Mouse (Mus musculus): ENCODE results near the gene Zdhhc5.
"Not testable (repeated sequence)": the region's sequence is repeated elsewhere in the genome, so short reads cannot be mapped to it uniquely, and the experiment has no call there.

Gene Zdhhc5

DNA sequence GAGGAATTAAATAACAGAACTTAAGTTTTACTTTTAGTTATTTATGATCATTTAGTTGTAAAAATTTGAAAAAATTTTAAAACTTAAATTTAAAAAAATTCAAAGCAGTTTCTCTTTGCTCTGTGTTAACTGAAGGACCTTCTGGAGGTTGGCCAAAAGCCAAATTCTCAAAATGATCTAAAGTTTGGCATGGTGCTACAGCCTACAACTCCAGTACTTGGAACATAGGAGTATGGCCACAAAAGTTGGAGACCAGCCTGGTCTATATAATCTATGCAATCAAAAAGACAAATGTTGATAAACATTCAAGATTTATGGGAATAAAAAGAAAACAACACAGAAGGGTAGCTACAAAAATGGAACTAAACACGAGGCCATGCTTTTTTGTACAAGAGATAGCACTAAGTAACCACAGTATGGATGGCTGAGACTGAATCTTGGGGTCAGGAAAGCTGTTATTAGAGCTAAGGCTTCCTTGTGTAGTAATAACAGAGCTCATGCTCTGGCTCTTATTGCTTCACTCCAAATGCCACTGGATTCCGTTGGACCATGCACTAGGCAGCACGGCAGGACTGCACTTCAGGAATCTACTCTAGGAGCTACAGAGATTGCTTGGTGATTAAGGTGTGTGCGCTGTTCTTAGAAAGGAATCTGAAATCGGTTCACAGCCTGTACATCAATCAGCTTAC lies 19.8 kb downstream of the Zdhhc5 start:
- DNase-seq (ENCODE audit: low spot score in 2 of 2): no peak

DNA sequence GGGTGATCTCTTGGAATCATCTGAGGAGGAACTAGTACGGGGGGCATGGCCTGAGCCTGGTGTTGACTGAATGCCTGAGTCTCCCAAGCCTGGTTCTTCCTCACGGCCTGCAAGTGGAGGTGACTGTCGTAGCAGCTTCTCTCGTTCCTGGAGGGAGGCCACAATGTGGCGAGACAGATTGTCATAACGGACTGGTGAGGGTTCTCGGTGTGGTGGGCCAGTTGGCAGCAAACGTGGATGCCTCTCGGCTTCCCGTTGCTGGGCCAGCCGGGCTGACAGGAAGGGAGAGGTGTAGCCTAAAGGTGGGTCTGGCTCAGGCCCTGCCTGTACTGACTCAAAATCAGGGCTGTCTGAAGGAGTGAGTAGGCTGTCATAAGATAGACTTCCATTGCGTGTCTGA lies 24.9 kb downstream of the Zdhhc5 start:
- DNase-seq (ENCODE audit: low spot score in 2 of 2): no peak

DNA sequence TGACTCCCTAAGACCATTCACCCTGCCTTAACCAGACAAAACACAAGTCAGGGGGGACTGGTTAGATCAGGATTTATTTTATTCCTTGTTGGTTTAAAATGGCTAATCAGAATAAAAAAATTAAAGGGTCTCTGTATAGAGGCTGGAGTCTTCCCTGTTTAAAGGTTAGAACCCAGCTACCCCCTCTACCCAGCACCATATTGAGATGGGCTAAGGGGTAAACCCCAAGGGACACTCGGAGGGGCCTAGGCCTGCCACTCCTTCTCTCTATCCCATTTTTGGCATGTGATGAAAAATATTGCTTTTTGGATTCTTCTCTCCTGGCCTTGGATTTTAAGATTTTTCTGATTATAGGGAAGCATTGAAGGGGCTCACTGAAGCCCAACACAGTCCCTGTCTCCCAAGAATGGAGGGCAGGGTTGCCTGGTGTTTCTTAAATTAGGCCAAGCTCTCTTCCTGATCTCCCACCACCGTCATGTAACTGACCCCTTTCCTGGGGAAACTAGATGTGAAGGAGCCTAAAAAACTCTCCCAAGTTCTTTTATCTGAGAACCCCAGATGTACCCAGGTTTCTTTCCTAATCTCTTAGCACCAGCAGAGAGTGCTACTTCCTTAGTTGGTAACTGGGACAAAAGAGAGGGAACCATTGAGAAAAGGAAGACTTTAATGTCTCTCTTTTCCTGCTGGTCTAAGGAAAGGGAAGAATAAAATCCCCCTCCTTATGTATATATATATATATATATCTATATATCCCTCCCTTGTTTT lies 26.7 kb downstream of the Zdhhc5 start:
- no peak for DNase-seq (ENCODE audit: low spot score in 2 of 2)

DNA sequence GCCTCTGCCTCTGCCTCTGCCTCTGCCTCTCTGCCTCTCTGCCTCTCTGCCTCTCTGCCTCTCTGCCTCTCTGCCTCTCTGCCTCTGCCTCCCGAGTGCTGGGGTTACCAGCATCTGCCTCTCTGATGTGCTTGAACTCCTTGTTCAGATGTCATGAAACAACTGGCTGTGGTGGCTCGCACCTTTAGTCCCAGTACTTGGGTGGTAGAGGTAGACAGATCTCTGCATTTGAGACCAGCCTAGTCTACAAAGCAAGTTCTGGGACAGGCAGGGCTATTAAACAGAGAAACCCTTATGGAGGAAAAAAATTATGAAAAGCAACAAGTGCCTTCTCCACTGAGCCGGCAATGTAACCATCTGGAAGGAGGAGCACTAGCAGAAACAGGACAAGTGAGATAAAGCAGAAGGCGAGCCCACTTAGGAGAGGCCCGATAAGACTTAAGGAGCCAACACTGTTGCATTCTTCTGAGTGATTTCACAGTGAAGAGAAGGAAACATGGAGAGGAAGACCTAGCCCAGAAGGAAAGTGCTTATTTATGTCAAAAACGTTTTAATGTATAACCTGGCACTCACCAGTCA lies 32.3 kb downstream of the Zdhhc5 start:
- DNase-seq (ENCODE audit: low spot score in 2 of 2): no peak

DNA sequence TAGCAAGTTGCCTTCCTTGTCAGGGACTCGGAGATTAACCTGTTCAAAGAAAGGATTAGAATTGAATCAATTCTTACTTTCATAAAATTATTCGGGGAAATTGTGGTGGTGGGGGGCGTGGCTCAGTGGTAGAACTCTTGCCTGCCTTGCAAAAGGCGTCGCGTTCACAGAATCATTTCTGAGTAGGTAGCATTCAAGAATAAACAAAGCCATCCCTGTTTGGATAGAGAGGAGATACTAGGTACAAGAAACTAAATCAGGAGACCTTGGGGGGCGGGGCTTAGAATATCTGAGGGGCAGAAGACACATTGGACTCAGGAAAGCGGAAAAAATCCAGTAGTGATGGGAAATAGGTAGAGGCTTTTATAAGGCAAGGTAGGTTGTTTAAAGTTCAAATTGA lies 36.0 kb downstream of the Zdhhc5 start, which contains the start of gene Tmx2:
Gene Tmx2, minus strand, starts transcription at position 125 of the 400 bp plus-strand sequence.
- no peak for DNase-seq (ENCODE audit: low spot score in 2 of 2)

DNA sequence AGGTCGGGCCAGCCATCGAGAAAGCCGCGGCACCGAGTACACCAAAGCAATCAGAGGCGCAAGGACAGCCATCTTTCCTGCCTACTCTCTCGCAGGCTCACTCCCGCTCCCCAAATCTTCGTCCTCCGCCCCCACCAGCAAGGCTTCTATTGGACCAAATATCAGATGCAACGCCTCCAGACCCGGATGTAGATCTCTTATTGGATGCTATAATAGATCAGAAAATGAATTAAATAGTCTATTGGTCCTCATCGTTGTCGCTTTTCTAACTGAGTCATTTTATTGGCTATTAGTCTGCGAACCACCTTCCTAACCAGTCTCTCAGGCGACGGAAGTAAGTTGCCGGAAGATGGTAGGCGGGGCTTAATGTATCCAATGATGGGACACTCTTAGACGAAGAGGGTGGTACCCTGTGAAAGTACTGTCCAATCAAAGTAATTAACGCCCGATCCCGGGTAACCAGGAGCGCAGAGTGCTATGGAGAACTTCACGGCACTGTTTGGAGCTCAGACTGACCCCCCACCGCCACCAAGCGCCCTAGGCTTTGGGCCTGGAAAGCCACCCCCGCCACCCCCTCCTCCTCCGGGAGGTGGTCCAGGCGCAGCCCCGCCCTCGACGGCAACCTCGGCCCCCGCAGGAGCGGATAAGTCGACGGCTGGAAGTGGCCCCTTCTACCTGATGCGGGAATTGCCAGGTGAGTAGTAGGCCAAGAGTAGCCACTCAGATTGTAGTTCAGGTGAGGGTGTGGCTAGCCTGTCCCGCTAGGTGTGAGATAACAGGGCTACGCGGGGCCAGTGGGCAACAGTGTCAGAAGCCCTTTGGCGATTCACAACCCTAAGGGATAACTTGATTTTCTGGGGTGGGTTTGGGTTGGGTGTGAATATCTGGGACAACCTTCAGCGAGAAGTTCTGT lies 36.8 kb downstream of the Zdhhc5 start, which contains the start of the genes Gm28635 and Med19:
Gene Gm28635, minus strand, starts transcription at position 74 of the 913 bp plus-strand sequence.
Gene Med19, plus strand, starts transcription at position 435 of the 913 bp plus-strand sequence.
- DNase-seq (ENCODE audit: low spot score in 2 of 2): peak; percentile 88 to 95

DNA sequence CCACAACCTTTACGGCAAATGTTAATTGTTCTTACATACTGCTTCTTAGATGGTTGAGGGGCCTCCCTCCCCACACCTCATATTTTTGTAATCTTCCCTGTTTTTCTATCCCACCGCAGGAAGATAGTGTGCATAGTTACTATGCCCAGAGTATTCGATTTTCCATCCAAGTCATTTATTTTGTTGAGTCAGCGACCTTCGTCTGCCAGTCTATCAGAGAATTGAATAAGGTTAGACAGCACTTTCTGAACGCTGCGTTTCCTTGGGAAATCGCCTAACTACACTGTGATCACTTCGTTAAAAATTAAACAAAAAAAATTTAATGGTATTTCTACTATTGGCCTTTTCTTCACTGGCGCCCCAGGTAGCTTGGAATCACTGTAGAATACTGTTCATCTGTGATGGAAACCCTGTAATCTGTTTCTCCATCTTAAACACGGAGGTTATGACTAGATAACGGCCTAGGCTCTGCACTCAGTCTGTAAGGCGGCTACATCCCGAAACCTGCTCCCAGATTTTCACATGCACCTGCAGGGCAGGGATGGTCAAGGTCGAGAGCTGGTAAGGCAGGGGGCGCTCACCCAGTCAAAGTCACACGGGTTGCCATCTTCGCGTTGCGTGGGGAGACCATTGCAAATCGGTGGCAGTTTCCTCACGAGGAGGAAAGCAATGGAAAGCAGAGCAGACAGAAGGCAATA lies 37.6 kb downstream of the Zdhhc5 start:
- no peak for DNase-seq (ENCODE audit: low spot score in 2 of 2)

DNA sequence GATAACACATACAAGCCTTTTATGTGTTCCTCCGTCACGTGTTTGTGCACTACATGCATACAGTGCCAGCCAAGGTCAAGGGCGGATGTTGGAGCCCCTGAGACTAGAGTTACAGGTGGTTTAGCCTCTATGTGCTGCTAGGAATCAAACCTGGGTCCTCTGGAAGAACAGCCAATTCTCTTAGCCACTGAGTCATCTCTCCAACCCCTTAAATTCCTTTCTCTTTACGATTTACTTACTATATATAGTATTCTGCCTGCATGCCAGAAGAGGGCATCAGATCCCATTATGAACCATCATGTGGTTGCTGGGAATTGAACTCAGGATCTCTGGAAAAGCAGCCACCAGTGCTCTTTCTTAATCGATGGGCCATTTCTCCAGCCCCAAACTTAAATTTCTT lies 43.4 kb downstream of the Zdhhc5 start:
- DNase-seq (ENCODE audit: low spot score in 2 of 2): not testable (repeated sequence)

DNA sequence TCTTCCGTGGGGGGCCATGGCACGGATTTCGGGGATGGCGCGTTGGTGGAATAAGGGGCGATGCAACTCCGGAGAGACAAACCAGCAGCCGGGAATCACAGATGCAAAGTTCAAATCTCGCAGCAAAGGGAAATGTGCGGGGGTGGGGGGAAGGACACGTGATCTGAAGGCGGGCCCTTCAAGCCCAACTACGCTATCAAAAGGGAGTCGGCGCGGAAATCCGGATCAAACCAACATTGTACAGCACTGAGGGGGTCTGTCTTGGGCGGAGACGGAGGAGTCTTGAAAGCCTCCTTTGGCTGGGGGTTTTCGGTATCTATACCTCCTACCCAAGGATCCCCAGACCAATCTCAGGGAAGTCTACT lies 44.4 kb downstream of the Zdhhc5 start, which contains the start of gene Selenoh:
Gene Selenoh, minus strand, starts transcription at position 202 of the 365 bp plus-strand sequence.
- peak; percentile 87 for DNase-seq (ENCODE audit: low spot score in 2 of 2)

DNA sequence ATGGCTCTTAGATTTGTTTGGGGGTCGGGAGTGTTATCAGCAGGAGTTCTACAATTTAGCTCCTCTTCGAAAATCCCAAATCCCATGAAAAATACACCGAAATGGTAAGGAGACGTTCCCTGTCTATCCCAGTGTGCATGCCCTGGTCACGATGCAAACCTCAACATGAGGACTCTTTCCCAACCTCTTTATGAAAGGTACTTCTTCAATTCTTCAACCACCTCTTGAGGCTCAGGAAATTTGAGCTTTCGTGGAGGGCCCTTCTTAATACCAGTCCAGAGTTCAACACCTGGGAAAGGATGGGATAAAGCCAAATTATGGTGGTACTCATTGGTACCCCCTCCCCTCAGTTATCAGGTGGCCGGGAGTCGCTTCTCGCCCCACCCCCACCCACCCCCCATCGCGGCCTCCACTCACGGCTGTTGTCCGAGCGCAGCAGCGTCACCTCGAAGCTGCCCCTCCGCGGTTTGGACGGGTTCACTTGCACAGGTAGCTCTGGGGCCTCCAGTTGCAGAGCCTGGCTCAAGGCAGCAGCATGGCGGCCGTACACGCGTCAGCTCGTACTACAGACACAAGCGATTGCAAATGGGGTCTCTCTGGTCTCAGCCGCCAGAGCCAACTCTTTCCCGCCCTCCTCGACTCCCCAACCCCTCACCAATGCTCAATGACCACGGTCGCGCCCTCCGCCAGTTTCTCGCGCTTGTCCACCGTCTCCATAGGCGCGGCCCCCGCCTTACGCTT lies 45.0 kb downstream of the Zdhhc5 start:
- no peak for DNase-seq (ENCODE audit: low spot score in 2 of 2)

DNA sequence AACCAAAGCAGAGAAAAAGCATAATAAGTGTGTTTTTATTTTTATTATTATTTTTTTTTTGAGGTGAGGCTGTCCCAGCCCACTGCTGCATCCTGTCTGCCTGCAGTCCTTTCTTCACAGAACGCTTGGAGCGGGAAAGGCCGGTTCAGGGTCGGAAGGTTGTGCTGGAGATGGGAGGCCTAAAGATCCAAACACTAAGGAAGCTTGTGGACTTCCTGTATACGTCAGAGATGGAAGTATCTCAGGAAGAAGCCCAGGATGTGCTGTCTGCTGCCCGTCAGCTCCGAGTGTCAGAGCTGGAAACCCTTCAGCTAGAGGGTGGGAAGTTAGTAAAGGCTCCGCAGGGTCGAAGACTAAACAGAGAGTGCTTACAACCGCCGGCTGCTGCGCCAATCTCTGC lies 48.9 kb downstream of the Zdhhc5 start:
- DNase-seq (ENCODE audit: low spot score in 2 of 2): no peak

DNA sequence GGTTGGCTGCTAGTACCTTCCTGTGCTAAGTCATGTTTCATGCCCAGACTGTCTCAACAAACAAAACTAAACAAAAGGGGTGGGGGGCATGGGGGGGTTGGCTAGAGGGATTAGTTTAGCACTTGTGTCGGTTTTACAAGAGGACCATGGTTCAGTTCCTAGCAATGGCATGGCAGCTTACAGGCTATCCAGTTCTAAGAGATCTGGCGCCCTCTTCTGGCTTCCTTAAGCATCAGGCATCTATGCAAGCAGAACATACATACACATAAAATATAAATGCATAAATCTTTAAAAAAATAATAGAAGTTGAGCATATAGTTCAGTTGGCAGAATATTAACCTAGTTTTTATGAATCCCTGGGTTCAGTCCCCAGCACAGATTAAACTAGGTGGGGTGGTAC lies 52.1 kb downstream of the Zdhhc5 start:
- no peak for DNase-seq (ENCODE audit: low spot score in 2 of 2)

DNA sequence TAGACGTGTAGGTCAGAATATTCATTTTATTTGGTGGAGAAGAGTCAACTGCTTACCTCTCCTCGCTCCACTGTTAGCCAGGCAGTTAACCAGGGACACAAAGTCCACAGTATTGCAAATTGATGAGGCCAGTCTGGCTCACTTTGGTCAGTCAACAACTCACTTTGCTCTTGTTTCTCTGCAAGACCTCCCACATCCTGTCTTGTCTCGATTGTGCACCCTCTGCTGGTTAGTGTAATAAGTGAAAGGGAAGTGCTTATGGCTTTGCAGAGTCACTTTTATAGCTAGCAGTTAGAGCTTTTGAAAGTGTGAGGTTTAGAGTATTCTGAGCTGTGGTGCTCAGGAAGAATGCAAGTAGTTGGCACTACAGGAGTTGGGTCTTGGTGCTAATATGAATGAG lies 54.7 kb downstream of the Zdhhc5 start:
- no peak for DNase-seq (ENCODE audit: low spot score in 2 of 2)

DNA sequence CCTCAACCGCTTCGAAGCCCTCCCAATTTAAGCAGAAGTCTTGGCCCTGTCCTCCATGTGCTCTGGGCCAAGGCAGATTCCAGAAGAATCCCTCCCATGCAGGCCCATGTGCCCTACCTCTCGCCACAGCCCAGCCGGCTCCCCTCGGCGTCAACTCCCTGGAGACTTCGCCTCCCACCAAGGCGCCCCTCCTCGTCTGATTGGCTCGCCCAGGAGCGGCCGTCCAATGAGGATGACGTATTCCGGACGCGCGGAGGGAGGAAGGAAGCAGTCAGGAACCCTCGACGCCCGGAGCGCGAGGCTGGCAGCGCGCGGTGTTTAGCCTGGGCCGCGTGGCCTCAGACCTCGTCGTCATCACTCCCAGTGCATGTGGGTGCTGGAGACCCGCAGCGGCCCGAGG lies 56.2 kb downstream of the Zdhhc5 start, which contains the start of gene Btbd18:
Gene Btbd18, plus strand, starts transcription at position 274 of the 400 bp plus-strand sequence.
- no peak for DNase-seq (ENCODE audit: low spot score in 2 of 2)

DNA sequence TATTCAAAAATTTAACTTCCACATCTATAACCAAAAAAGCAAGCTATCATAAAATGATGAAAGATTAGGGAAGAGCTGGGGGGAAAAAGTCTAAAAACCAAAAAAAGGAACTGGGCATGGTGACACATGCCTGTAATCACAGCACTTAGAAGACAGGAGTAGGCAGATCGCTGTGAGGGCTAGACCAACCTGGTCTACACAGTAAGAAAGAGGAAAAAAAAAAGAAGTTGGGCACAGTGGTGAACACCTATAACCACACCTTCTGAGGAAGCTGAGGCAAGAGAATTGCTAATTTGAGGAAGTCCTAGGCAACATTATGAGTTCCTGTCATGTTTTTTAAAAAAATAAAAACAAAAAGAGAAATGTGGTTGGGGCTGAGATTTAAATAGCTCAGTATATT lies 59.1 kb downstream of the Zdhhc5 start:
- no peak for DNase-seq (ENCODE audit: low spot score in 2 of 2)

DNA sequence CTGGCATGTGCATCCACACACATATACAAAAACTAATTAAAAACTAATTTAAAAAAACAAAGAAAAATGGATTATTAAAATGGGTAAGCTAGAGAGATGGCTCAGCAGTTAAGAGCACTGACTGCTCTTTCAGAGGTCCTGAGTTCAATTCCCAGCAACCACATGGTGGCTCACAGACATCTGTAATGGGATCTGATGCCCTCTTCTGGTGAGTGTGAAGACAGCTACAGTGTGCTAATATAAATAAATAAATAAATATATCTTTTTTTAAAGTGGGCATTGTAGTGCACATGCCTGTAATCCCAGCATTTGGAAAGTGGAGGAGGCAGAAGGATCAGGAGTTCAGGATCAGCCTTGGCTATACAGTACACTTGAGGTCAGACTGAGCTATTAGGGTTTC lies 61.6 kb downstream of the Zdhhc5 start:
- DNase-seq (ENCODE audit: low spot score in 2 of 2): no peak

DNA sequence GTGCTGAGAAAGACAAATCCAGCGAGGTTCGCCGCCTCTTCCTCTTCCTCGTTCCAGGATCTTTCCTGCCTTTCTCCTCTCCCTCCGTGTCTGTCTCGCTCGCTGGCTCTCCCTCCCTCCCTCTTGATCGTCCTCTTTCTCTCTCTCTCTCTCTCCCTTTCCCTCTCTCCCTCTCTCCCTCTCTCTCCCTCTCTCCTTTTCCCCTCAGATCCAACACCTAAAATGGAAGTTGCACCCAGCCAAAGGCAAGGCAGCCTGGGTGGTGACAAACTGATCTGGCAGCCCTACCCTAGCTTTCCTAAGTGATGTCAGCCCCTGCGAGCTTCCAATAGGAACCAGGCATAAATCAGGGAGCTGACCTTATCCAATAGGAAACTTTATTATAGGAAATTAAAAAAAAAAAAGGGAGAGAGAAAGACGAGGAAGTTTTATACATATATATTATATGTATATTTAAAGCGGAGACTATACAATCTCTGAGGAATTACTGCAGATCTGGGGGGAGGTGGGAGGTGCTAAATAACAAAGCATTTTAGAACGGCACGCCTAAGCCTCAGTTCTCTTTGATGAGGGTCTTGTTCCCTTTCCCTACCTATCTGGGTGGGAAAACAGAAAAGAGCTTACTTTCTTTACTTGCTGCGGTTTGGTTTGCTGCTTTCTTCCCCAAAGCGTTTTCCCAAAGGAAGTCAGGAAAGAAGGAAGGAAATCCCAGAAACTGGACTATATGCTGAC lies 64.3 kb downstream of the Zdhhc5 start, which contains the start of gene Ctnnd1:
Gene Ctnnd1, minus strand, starts transcription at position 302 of the 732 bp plus-strand sequence.
- DNase-seq (ENCODE audit: low spot score in 2 of 2): peak; percentile 75 to 82

DNA sequence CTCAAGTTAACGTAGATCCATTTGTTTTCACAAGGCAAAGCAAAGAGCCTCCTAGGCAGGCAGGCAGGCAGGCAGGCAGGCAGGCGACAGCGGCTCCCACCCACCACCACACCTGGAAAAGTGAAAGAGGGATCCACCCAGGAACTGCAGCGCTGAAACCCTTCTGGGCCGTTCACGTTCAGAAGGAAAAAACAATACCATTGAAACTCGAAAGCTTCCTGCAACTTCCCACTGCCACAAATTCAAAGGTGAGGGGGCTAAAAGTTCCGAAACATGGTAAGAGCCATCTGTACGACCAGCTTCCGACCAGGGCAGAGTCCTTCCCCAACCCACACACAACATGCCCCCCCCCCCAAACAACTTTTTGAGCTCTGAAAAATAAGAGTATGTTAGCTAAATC lies 65.3 kb downstream of the Zdhhc5 start:
- DNase-seq (ENCODE audit: low spot score in 2 of 2): no peak

DNA sequence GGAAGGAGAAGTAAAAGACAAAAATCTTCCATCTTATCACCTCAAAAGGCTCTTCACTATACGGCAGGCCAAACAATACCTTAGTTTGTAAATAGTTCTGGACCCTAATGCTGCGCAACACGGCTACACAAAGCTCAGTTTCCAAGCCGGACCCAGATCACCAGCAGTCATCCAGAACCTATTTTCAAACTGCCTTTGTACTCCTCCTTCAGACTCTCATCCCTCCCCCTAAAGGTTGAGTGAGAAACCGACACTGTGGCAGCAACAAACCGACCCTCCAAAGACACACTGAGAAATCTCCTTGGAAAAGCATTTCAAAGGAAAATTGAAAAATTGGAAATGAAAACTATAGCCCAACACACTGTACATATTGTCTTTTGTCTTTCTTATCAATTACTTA lies 66.6 kb downstream of the Zdhhc5 start:
- DNase-seq (ENCODE audit: low spot score in 2 of 2): no peak
